Mouse (Mus musculus): ENCODE measurements around the gene Garnl3.

GRCm38 (mm10) chr2:33143292-33143691 is 11.8 kb upstream of the Garnl3 start:
- TF ChIP-seq CTCF (IDR thresholded peaks at IDR 0.05; ENCODE audit: control insufficient read depth, insufficient read depth, insufficient replicate concordance, low read depth, low read length) = no peak
- TF ChIP-seq POLR2A (IDR thresholded peaks at IDR 0.05; ENCODE audit: control insufficient read depth, low read depth, low read length) = no peak
